Mouse (Mus musculus) forebrain, embryonic 11.5 days (tissue): ENCODE results near the gene Dock3. TPM values are rescaled to one million over a fixed set of nuclear protein-coding genes. Genes with fewer than 3 reads are reported as not detected.
A peak's percentile ranks its signal among the peaks of the same experiment; 100 is the strongest.

Experiments
- ATAC-seq: fragments of 200-750 bp; cut with Nextera tagmentation; replicated peaks from 2 replicates; pipeline ENCODE4 v1.8.0; 2017; ENCODE audit warnings: moderate TSS enrichment; ENCODE audit not compliant: low FRiP score
- DNase-seq: peaks from one replicate; pipeline ENCODE4 v3.0.0-alpha.2; 2017; ENCODE audit warnings: low spot score
- H3K27ac ChIP-seq: fragments of 300-500 bp; sonication (generic); 2 replicates; pipeline ENCODE4 v1.5.1; 2014; ENCODE audit warnings: low read depth, low read length
- H3K27me3 ChIP-seq: fragments of 300-500 bp; sonication (generic); 2 replicates; pipeline ENCODE4 v1.6.1; 2014; ENCODE audit warnings: mild to moderate bottlenecking, low read length, mixed read lengths; ENCODE audit not compliant: control insufficient read depth, insufficient read depth
- H3K36me3 ChIP-seq: fragments of 300-500 bp; sonication (generic); 2 replicates; pipeline ENCODE4 v1.6.1; 2014; ENCODE audit warnings: mild to moderate bottlenecking, low read length, moderate library complexity, mixed read lengths; ENCODE audit not compliant: control insufficient read depth, insufficient read depth
- H3K4me1 ChIP-seq: fragments of 300-500 bp; sonication (generic); replicated peaks from 2 replicates; pipeline ENCODE4 v1.6.1; 2014; ENCODE audit warnings: low read length, mixed read lengths; ENCODE audit not compliant: control insufficient read depth, insufficient read depth
- H3K4me2 ChIP-seq: fragments of 300-500 bp; sonication (generic); 2 replicates; pipeline ENCODE4 v1.6.1; 2014; ENCODE audit warnings: low read depth, mild to moderate bottlenecking, low read length, moderate library complexity, mixed read lengths; ENCODE audit not compliant: severe bottlenecking
- H3K4me3 ChIP-seq: fragments of 300-500 bp; sonication (generic); 2 replicates; pipeline ENCODE4 v1.5.1; 2014; ENCODE audit warnings: low read depth, low read length
- H3K9ac ChIP-seq: fragments of 300-500 bp; sonication (generic); 2 replicates; pipeline ENCODE4 v1.6.1; 2014; ENCODE audit warnings: low read length
- H3K9me3 ChIP-seq: fragments of 300-500 bp; sonication (generic); 2 replicates; pipeline ENCODE4 v1.6.1; 2016; ENCODE audit warnings: low read length, mixed read lengths; ENCODE audit not compliant: control insufficient read depth
- WGBS: fragments of 180-500 bp; shearing (Covaris S2); extraction: QIAGEN DNeasy Blood & Tissue Kit; methylation state at CpG from one replicate; pipeline ENCODE4 v1.1.7; 2014; 5-methylcytosine and 5-hydroxymethylcytosine counted together
- polyA plus RNA-seq: library from polyadenylated mRNA; unstranded; fragments of >200 nt; fragmentation: Nextera tagmentation; extraction: Ambion mirVana; gene quantifications from 2 replicates; pipeline ENCODE4 v1.2.1, GENCODE M21; 2014

The Dock3 gene
- polyA plus RNA-seq, 1 experiment from 2014 or later, result 12.1 TPM

- H3K9me3 ChIP-seq, result no peaks in the 10 kb centered on the region
- no peak overlapping the region for H3K9ac ChIP-seq
- no peaks in the 10 kb centered on the region for H3K4me1 ChIP-seq
- H3K4me2 ChIP-seq, result no peak overlapping the region
- no peak overlapping the region for H3K27ac ChIP-seq
- H3K4me3 ChIP-seq, result no peak overlapping the region
- H3K36me3 ChIP-seq, result no peaks in the 10 kb centered on the region
- no peak for DNase-seq
- H3K27me3 ChIP-seq, result no peaks in the 10 kb centered on the region
- WGBS, result 86% methylated on average over 6 of the region's 6 CpGs
- no peak for ATAC-seq
Measured at GRCm38 (mm10) chr9:106914878-106915277, 316.8 kb downstream of the Dock3 start.

- H3K4me3 ChIP-seq, result no peak overlapping the region
- no peaks in the 10 kb centered on the region for H3K27me3 ChIP-seq
- H3K36me3 ChIP-seq, result no peaks in the 10 kb centered on the region
- ATAC-seq (no peak), DNase-seq (no peak)
- no peak overlapping the region for H3K27ac ChIP-seq
- H3K9ac ChIP-seq, result no peak overlapping the region
- no peak overlapping the region for H3K4me2 ChIP-seq
- H3K4me1 ChIP-seq, result no peaks in the 10 kb centered on the region
- no peaks in the 10 kb centered on the region for H3K9me3 ChIP-seq
- WGBS, result 29% methylated on average over 1 of the region's 1 CpGs
Measured at GRCm38 (mm10) chr9:106913759-106914158, 317.9 kb downstream of the Dock3 start.

GRCm38 (mm10) chr9:106911624-106912023, 320.1 kb downstream of the Dock3 start:
- Histone ChIP-seq H3K27ac (no peak overlapping the region), H3K27me3 (no peaks in the 10 kb centered on the region), H3K4me1 (no peaks in the 10 kb centered on the region), H3K4me3 (no peak overlapping the region), H3K36me3 (no peaks in the 10 kb centered on the region), H3K9ac (no peak overlapping the region), H3K4me2 (no peak overlapping the region), H3K9me3 (no peaks in the 10 kb centered on the region)
- 91% methylated on average over 1 of the region's 1 CpGs for WGBS
- DNase-seq (no peak), ATAC-seq (no peak)

- ATAC-seq (no peak), DNase-seq (no peak)
- 65% methylated on average over 5 of the region's 5 CpGs for WGBS
- no peak overlapping the region for H3K9ac ChIP-seq
- no peaks in the 10 kb centered on the region for H3K4me1 ChIP-seq
- no peaks in the 10 kb centered on the region for H3K36me3 ChIP-seq
- no peaks in the 10 kb centered on the region for H3K9me3 ChIP-seq
- H3K27ac ChIP-seq, result no peak overlapping the region
- no peak overlapping the region for H3K4me3 ChIP-seq
- no peaks in the 10 kb centered on the region for H3K27me3 ChIP-seq
- no peak overlapping the region for H3K4me2 ChIP-seq
Measured at GRCm38 (mm10) chr9:106908715-106909114, 323.0 kb downstream of the Dock3 start.

- no peaks in the 10 kb centered on the region for H3K27me3 ChIP-seq
- no peaks in the 10 kb centered on the region for H3K36me3 ChIP-seq
- no peaks in the 10 kb centered on the region for H3K4me1 ChIP-seq
Measured at GRCm38 (mm10) chr9:106908174-106908573, 323.5 kb downstream of the Dock3 start.

GRCm38 (mm10) chr9:106906597-106906996, 325.1 kb downstream of the Dock3 start:
- no peaks in the 10 kb centered on the region for H3K36me3 ChIP-seq

More at GRCm38 (mm10) chr9:106908174-106908573, 323.5 kb downstream of the Dock3 start:
- no peak overlapping the region for H3K27ac ChIP-seq
- H3K4me2 ChIP-seq, result no peak overlapping the region
- no peaks in the 10 kb centered on the region for H3K9me3 ChIP-seq
- DNase-seq (no peak), ATAC-seq (no peak)
- no peak overlapping the region for H3K4me3 ChIP-seq
- no peak overlapping the region for H3K9ac ChIP-seq
- 86% methylated on average over 3 of the region's 3 CpGs for WGBS

GRCm38 (mm10) chr9:106903791-106904134, 327.9 kb downstream of the Dock3 start:
- Histone ChIP-seq H3K9ac (no peak overlapping the region), H3K9me3 (no peaks in the 10 kb centered on the region), H3K27me3 (no peaks in the 10 kb centered on the region), H3K4me2 (no peak overlapping the region), H3K4me3 (no peak overlapping the region), H3K27ac (no peak overlapping the region), H3K36me3 (no peaks in the 10 kb centered on the region), H3K4me1 (no peaks in the 10 kb centered on the region)
- 36% methylated on average over 1 of the region's 1 CpGs for WGBS
- DNase-seq (peak; percentile 33), ATAC-seq (no peak)

More at GRCm38 (mm10) chr9:106906597-106906996, 325.1 kb downstream of the Dock3 start:
- ATAC-seq (no peak), DNase-seq (peak; percentile 33)
- H3K27me3 ChIP-seq, result no peaks in the 10 kb centered on the region
- H3K9ac ChIP-seq, result no peak overlapping the region
- 89% methylated on average over 8 of the region's 8 CpGs for WGBS
- H3K9me3 ChIP-seq, result no peaks in the 10 kb centered on the region
- H3K4me3 ChIP-seq, result no peak overlapping the region
- H3K27ac ChIP-seq, result no peak overlapping the region
- H3K4me1 ChIP-seq, result no peaks in the 10 kb centered on the region
- H3K4me2 ChIP-seq, result no peak overlapping the region

GRCm38 (mm10) chr9:106903099-106903790, 328.5 kb downstream of the Dock3 start:
- H3K36me3 ChIP-seq, result no peaks in the 10 kb centered on the region
- DNase-seq (peak; percentile 22), ATAC-seq (no peak)
- H3K4me1 ChIP-seq, result no peaks in the 10 kb centered on the region
- no peaks in the 10 kb centered on the region for H3K9me3 ChIP-seq
- no peaks in the 10 kb centered on the region for H3K27me3 ChIP-seq
- H3K9ac ChIP-seq, result no peak overlapping the region
- no peak overlapping the region for H3K27ac ChIP-seq
- 81% methylated on average over 4 of the region's 4 CpGs for WGBS
- H3K4me2 ChIP-seq, result no peak overlapping the region
- no peak overlapping the region for H3K4me3 ChIP-seq

- no peaks in the 10 kb centered on the region for H3K4me1 ChIP-seq
Measured at GRCm38 (mm10) chr9:106901596-106901995, 330.1 kb downstream of the Dock3 start.

More at GRCm38 (mm10) chr9:106901596-106901995, 330.1 kb downstream of the Dock3 start:
- H3K27ac ChIP-seq, result no peak overlapping the region
- H3K4me3 ChIP-seq, result no peak overlapping the region
- H3K36me3 ChIP-seq, result no peaks in the 10 kb centered on the region
- ATAC-seq (no peak), DNase-seq (no peak)
- WGBS, result 95% methylated on average over 7 of the region's 7 CpGs
- no peaks in the 10 kb centered on the region for H3K9me3 ChIP-seq
- H3K27me3 ChIP-seq, result no peaks in the 10 kb centered on the region
- no peak overlapping the region for H3K4me2 ChIP-seq
- no peak overlapping the region for H3K9ac ChIP-seq
